Mouse (Mus musculus): ENCODE measurements around the gene Card14. TPM values are rescaled to one million over a fixed set of nuclear protein-coding genes. Genes with fewer than 3 reads are reported as not detected.

Gene Card14
- polyA plus RNA-seq, 1 experiment from 2014 or later: 0.35 TPM

DNA sequence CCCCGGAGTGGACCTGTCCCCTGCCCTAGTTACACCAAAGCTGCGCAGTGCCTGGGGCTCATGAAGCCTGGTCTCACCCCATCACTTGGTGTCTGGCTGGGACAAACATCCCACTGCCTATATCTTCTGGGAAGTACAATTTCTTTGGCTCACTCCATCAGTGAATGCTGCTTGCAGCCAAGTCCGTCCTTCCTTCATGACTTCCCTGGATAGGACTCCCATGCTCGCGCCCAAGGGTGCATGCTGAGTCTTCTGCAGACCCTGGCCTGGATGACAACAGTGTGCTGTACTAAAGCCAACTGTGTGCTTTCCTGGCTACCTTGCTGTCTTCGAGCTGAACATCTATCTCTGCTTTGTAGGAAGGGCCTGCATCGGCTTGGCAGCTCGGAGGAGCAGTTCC is 36.6 kb downstream of the Card14 start:
- Histone ChIP-seq H3K27ac (ENCODE audit: low read length) (no peak overlapping the region), H3K36me3 (ENCODE audit: control insufficient read depth, insufficient read depth) (no peaks in the 10 kb centered on the region), H3K4me2 (ENCODE audit: low read depth, low read length) (no peak overlapping the region), H3K9ac (ENCODE audit: low read length) (no peak overlapping the region), H3K27me3 (ENCODE audit: control insufficient read depth, insufficient read depth, low read length) (no peaks in the 10 kb centered on the region), H3K4me3 (ENCODE audit: low read length) (no peak overlapping the region), H3K4me1 (ENCODE audit: control insufficient read depth, insufficient read depth, low read length) (peaks cover 2% of the 10 kb centered on the region; the same call in 1 of the 2 replicates), H3K9me3 (replicated peaks; ENCODE audit: control insufficient read depth, low read length) (no peaks in the 10 kb centered on the region)
- 80% methylated on average over 8 of the region's 8 CpGs for WGBS
- ATAC-seq (replicated peaks; ENCODE audit: extremely low read depth, insufficient read depth, low FRiP score): no peak

DNA sequence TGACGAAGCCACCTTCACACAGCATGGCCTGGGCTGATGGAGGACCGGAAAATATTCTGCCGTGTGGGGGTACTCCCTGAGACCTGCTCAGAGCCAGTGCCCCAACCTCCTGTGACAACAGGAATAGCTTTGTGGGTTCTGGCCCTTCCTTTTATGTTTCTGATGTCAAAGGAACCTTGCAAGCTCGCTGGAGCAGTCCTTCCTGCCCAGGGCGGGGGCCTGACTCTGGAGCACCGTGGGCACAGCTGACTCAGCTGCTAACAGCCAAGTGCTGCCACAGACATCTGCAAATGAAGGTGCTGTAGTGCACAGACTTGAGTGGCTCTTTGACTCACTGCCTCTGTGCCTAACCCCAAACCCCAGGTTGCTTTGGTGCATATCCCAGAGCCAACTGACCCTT is 37.3 kb downstream of the Card14 start:
- Histone ChIP-seq H3K9me3 (replicated peaks; ENCODE audit: control insufficient read depth, low read length) (no peaks in the 10 kb centered on the region), H3K27me3 (ENCODE audit: control insufficient read depth, insufficient read depth, low read length) (no peaks in the 10 kb centered on the region), H3K4me1 (ENCODE audit: control insufficient read depth, insufficient read depth, low read length) (peaks cover 2% of the 10 kb centered on the region; the same call in 1 of the 2 replicates), H3K9ac (ENCODE audit: low read length) (no peak overlapping the region), H3K4me2 (ENCODE audit: low read depth, low read length) (no peak overlapping the region), H3K27ac (ENCODE audit: low read length) (no peak overlapping the region), H3K4me3 (ENCODE audit: low read length) (no peak overlapping the region), H3K36me3 (ENCODE audit: control insufficient read depth, insufficient read depth) (no peaks in the 10 kb centered on the region)
- ATAC-seq (replicated peaks; ENCODE audit: extremely low read depth, insufficient read depth, low FRiP score): no peak
- WGBS: 61% methylated on average over 6 of the region's 6 CpGs

DNA sequence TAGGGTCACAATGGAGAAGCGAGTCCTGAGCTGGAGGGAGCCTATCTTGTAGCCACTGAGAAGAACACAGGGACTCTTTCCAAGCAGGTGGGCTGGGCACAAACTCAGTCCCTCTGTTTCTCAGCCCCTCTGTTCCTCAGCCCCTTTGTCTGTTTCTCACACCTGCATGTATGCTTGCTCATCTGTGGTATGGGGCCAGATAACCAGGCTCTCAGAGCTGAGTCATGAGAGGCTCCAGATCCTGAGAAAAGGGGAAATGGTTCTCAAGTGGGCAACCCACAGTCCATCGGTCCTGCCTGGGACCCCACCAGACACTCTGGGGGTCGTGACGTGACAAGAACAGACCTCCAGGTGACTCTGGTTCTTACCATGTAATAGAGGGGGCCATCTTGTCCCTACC is 39.6 kb downstream of the Card14 start:
- WGBS: 73% methylated on average over 4 of the region's 4 CpGs
- Histone ChIP-seq H3K4me1 (ENCODE audit: control insufficient read depth, insufficient read depth, low read length) (peaks cover 2% of the 10 kb centered on the region; the same call in 1 of the 2 replicates), H3K9me3 (replicated peaks; ENCODE audit: control insufficient read depth, low read length) (no peaks in the 10 kb centered on the region), H3K36me3 (ENCODE audit: control insufficient read depth, insufficient read depth) (no peaks in the 10 kb centered on the region), H3K27ac (ENCODE audit: low read length) (no peak overlapping the region), H3K4me3 (ENCODE audit: low read length) (no peak overlapping the region), H3K4me2 (ENCODE audit: low read depth, low read length) (no peak overlapping the region), H3K27me3 (ENCODE audit: control insufficient read depth, insufficient read depth, low read length) (no peaks in the 10 kb centered on the region), H3K9ac (ENCODE audit: low read length) (no peak overlapping the region)
- no peak for ATAC-seq (replicated peaks; ENCODE audit: extremely low read depth, insufficient read depth, low FRiP score)

DNA sequence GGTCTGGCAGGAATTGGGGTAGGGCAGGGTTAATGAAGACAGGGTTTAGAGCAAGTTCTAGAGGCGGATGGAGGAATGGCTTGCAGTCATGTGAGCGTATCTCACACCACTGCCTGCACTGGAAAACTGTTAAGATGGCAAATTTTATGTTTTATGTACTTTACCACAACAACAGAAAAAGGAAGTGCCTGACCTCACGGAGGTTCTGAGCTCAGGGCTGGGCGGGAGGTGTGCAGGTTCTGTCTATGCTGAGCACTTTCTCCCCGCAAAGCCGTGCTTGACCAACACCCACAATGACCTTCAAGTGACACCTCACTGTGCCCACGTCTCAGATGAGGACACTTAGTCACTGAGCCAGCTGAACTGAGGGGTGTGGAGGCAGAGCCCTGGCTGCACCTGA is 44.5 kb downstream of the Card14 start:
- H3K4me3 ChIP-seq (ENCODE audit: low read length): no peak overlapping the region

DNA sequence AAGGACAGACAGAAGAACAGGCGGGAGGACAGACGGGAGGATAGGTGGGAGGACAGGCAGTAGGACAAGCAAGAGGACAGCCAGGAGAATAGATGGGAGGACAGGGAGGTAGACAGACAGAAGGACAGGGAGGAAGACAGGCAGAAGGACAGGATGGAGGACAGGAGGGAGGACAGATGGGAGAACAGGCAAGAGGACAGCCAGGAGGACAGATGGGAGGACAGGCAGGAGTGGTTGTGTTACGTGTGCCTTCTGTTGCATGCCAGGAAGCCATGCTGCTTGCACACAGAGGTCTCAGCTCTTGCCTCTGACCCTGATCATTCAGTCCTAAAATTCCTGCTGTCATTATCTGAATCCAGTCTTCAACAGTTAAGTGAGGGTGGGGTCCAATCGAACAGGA is 46.4 kb downstream of the Card14 start:
- H3K4me3 ChIP-seq (ENCODE audit: low read length): no peak overlapping the region
- H3K9ac ChIP-seq (ENCODE audit: low read length): no peak overlapping the region
- H3K27ac ChIP-seq (ENCODE audit: low read length): no peak overlapping the region
- H3K4me2 ChIP-seq (ENCODE audit: low read depth, low read length): no peak overlapping the region
- H3K4me1 ChIP-seq (ENCODE audit: control insufficient read depth, insufficient read depth, low read length): peaks cover 10% of the 10 kb centered on the region
- 78% methylated on average over 4 of the region's 4 CpGs for WGBS
- no peaks in the 10 kb centered on the region for H3K27me3 ChIP-seq (ENCODE audit: control insufficient read depth, insufficient read depth, low read length)
- H3K9me3 ChIP-seq (replicated peaks; ENCODE audit: control insufficient read depth, low read length): no peaks in the 10 kb centered on the region
- no peak for ATAC-seq (replicated peaks; ENCODE audit: extremely low read depth, insufficient read depth, low FRiP score)
- no peaks in the 10 kb centered on the region for H3K36me3 ChIP-seq (ENCODE audit: control insufficient read depth, insufficient read depth)

More for the DNA sequence above, 44.5 kb downstream of the Card14 start:
- no peak overlapping the region for H3K27ac ChIP-seq (ENCODE audit: low read length)
- H3K4me2 ChIP-seq (ENCODE audit: low read depth, low read length): no peak overlapping the region
- no peak for ATAC-seq (replicated peaks; ENCODE audit: extremely low read depth, insufficient read depth, low FRiP score)
- H3K9ac ChIP-seq (ENCODE audit: low read length): no peak overlapping the region
- H3K4me1 ChIP-seq (ENCODE audit: control insufficient read depth, insufficient read depth, low read length): peaks cover 10% of the 10 kb centered on the region
- WGBS: 68% methylated on average over 7 of the region's 7 CpGs
- H3K9me3 ChIP-seq (replicated peaks; ENCODE audit: control insufficient read depth, low read length): no peaks in the 10 kb centered on the region
- no peaks in the 10 kb centered on the region for H3K27me3 ChIP-seq (ENCODE audit: control insufficient read depth, insufficient read depth, low read length)
- H3K36me3 ChIP-seq (ENCODE audit: control insufficient read depth, insufficient read depth): no peaks in the 10 kb centered on the region

DNA sequence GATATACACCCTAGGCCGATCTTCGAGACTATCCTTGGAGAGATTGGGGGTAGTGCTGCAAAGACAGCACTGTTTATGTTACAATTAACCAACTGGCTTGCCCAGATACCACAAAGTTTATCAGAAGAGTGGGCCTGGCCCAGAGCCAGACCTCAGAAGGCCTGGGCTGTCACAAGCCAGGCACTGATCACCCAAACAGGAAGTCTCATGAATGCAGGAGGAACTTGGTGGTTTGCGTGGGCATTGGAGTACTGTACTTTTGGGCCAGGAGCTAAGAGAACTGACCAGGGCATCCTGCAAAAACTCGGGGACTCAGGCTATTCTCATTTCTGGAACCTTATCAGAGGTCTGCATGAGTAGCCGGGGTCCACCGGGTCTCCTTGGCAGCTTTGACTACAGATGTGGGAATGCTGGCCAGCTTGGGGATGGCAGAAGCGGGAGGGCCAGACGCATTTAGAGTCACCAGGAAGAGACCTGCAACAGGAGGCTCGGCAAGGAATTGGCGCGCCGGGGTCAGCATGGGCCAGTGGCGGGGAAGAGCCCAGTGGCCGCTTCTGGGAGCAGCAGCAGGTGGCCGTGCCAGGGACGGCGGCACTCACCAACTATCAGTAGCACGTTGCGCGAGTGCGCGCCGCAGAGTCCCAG is 47.4 kb downstream of the Card14 start:
- H3K4me1 ChIP-seq (ENCODE audit: control insufficient read depth, insufficient read depth, low read length): peaks cover 10% of the 10 kb centered on the region
- peak; percentile 21 for ATAC-seq (replicated peaks; ENCODE audit: extremely low read depth, insufficient read depth, low FRiP score)
- WGBS: under 1% methylated on average over 23 of the region's 23 CpGs

DNA sequence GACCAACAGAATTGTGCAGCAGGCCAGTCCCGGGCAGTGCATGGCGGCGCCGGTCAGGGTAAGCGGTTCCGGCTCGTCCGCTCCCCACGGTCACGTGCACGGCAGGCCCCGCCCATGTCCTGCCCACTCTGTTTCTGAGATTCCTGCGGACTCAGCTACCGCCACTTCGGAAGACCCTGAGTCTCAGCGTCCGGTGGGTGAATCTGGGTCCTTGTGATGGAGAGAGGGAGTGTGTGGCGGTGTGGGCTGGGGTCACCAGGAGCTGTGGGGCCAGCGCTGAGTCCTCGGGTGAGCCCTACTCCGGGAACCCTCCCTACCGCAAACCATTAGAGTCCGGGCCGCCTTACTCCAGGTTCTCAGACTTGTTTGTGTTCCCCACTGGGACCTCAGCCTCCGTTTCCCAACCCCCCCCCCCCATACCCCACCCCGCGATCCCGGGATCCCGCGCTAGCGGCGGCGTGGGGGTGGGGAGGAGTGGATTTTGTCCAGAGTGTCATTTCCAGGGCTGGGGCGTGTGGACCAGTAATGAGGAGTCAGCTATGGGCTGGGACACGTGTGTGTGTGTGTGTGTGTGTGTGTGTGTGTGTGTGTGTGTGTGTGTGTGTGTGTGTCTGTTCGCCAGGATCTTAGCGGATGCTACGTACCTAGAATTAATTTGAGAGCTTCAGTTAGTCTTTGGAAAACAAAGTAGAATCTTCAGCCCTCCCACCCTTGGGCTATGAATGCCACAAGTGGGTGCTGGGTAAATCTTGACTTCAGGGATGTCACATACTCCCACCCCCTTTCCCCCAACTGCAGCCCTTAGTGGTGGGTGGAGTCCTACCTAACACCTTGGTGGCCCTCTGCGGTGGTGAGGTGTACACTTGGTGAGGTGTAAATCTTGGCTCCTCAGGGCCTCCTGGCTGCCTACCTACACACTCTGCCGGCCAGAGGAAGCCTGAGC is 48.1 kb downstream of the Card14 start, which contains the start of the genes Sgsh and Slc26a11:
Sgsh (minus strand) TSS at position 94 of the 943 bp plus-strand sequence.
Slc26a11 (plus strand) TSS at position 115 of the 943 bp plus-strand sequence.
- Histone ChIP-seq H3K27ac (ENCODE audit: low read length) (peak within 1 kb of the TSS; percentile 79), H3K4me3 (ENCODE audit: low read length) (peak within 1 kb of the TSS; percentile 74), H3K4me1 (ENCODE audit: control insufficient read depth, insufficient read depth, low read length) (peaks cover 10% of the 10 kb centered on the region), H3K4me2 (ENCODE audit: low read depth, low read length) (peak within 1 kb of the TSS; percentile 89), H3K27me3 (ENCODE audit: control insufficient read depth, insufficient read depth, low read length) (no peaks in the 10 kb centered on the region), H3K9ac (ENCODE audit: low read length) (peak within 1 kb of the TSS; percentile 73), H3K9me3 (replicated peaks; ENCODE audit: control insufficient read depth, low read length) (no peaks in the 10 kb centered on the region), H3K36me3 (ENCODE audit: control insufficient read depth, insufficient read depth) (0 out of 2 replicates have a peak, but pooled peaks cover 3% of the 10 kb centered on the region)
- peak; percentile 94 for ATAC-seq (replicated peaks; ENCODE audit: extremely low read depth, insufficient read depth, low FRiP score)
- under 1% methylated on average over 37 of the region's 40 CpGs for WGBS

More for the DNA sequence above, 47.4 kb downstream of the Card14 start:
- Histone ChIP-seq H3K27me3 (ENCODE audit: control insufficient read depth, insufficient read depth, low read length) (no peaks in the 10 kb centered on the region), H3K4me2 (ENCODE audit: low read depth, low read length) (peak overlapping the region; percentile 89), H3K9ac (ENCODE audit: low read length) (peak overlapping the region; percentile 73), H3K9me3 (replicated peaks; ENCODE audit: control insufficient read depth, low read length) (no peaks in the 10 kb centered on the region), H3K36me3 (ENCODE audit: control insufficient read depth, insufficient read depth) (0 out of 2 replicates have a peak, but pooled peaks cover under 1% of the 10 kb centered on the region), H3K27ac (ENCODE audit: low read length) (peak overlapping the region; percentile 79), H3K4me3 (ENCODE audit: low read length) (peak overlapping the region; percentile 74)

DNA sequence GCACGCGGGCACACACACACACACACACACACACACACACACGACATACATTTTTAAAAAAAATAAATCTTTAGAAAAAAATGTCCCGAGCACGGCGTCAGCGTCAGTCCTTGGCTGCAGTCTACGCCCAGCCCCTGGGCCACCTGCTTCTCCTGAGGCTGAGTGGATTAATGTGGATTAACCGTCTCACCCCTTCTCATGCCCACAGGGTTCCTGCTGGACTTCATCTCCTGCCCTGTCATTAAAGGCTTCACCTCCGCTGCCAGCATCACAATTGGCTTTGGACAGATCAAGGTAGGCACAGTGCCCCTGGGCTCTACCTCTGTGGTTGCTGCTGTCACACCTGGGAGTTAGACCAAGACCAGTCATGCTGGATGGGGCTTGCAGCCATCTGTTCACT is 51.5 kb downstream of the Card14 start:
- no peak overlapping the region for H3K4me2 ChIP-seq (ENCODE audit: low read depth, low read length)
- no peak overlapping the region for H3K27ac ChIP-seq (ENCODE audit: low read length)
- WGBS: 90% methylated on average over 10 of the region's 10 CpGs

More for the DNA sequence above, 51.5 kb downstream of the Card14 start:
- peaks cover 10% of the 10 kb centered on the region for H3K4me1 ChIP-seq (ENCODE audit: control insufficient read depth, insufficient read depth, low read length)
- no peaks in the 10 kb centered on the region for H3K9me3 ChIP-seq (replicated peaks; ENCODE audit: control insufficient read depth, low read length)
- H3K36me3 ChIP-seq (ENCODE audit: control insufficient read depth, insufficient read depth): peaks cover 5% of the 10 kb centered on the region; the same call in 1 of the 2 replicates
- no peaks in the 10 kb centered on the region for H3K27me3 ChIP-seq (ENCODE audit: control insufficient read depth, insufficient read depth, low read length)
- H3K4me3 ChIP-seq (ENCODE audit: low read length): no peak overlapping the region
- no peak overlapping the region for H3K9ac ChIP-seq (ENCODE audit: low read length)
- no peak for ATAC-seq (replicated peaks; ENCODE audit: extremely low read depth, insufficient read depth, low FRiP score)
